Mouse (Mus musculus): Measurements from ENCODE around the gene Mdfic.

- TF ChIP-seq POLR2A (IDR thresholded peaks at IDR 0.05; ENCODE audit: insufficient read depth, low read depth, low read length) (no peak), CTCF (IDR thresholded peaks at IDR 0.05; ENCODE audit: insufficient read depth, low read depth, low read length) (no peak)
Measured at GRCm38 (mm10) chr6:15837695-15838094, 117.2 kb downstream of the Mdfic start.

Data from olfactory bulb, adult 2 months (tissue).